Mouse (Mus musculus) liver, embryonic 12.5 days (tissue): ENCODE measurements around the gene Rph3al. TPM values are rescaled to one million over a fixed set of nuclear protein-coding genes. Genes with fewer than 3 reads are reported as not detected.

Experiments used
- ATAC-seq: fragments of 200-750 bp; cut with Nextera tagmentation; 2 replicates; pipeline ENCODE4 v1.8.0; 2017; ENCODE audit warnings: moderate number of reproducible peaks, mild to moderate bottlenecking, moderate library complexity
- H3K27ac ChIP-seq: fragments of 300-500 bp; sonication (generic); 2 replicates; pipeline ENCODE4 v1.5.1; 2016; ENCODE audit warnings: mild to moderate bottlenecking
- H3K27me3 ChIP-seq: fragments of 300-500 bp; sonication (generic); replicated peaks from 2 replicates; pipeline ENCODE4 v1.6.1; 2016; ENCODE audit warnings: mild to moderate bottlenecking, moderate library complexity
- H3K36me3 ChIP-seq: fragments of 300-500 bp; sonication (generic); 2 replicates; pipeline ENCODE4 v1.6.1; 2016; ENCODE audit warnings: mild to moderate bottlenecking, moderate library complexity
- H3K4me1 ChIP-seq: fragments of 300-500 bp; sonication (generic); 2 replicates; pipeline ENCODE4 v1.6.1; 2016
- H3K4me2 ChIP-seq: fragments of 300-500 bp; sonication (generic); 2 replicates; pipeline ENCODE4 v1.6.1; 2016; ENCODE audit warnings: mild to moderate bottlenecking, moderate library complexity
- H3K4me3 ChIP-seq: fragments of 300-500 bp; sonication (generic); 2 replicates; pipeline ENCODE4 v1.5.1; 2016; ENCODE audit warnings: mild to moderate bottlenecking, moderate library complexity
- H3K9ac ChIP-seq: fragments of 300-500 bp; sonication (generic); 2 replicates; pipeline ENCODE4 v1.6.1; 2016; ENCODE audit warnings: mild to moderate bottlenecking, moderate library complexity
- H3K9me3 ChIP-seq: fragments of 300-500 bp; sonication (generic); replicated peaks from 2 replicates; pipeline ENCODE4 v1.6.1; 2016; ENCODE audit warnings: mild to moderate bottlenecking, moderate library complexity
- WGBS: fragments of 180-500 bp; shearing (Covaris S2); methylation state at CpG from one replicate; pipeline ENCODE4 v1.1.7; 2016; ENCODE audit not compliant: insufficient replicate concordance; 5-methylcytosine and 5-hydroxymethylcytosine counted together
- polyA plus RNA-seq: library from polyadenylated mRNA; unstranded; fragments of >200 nt; fragmentation: Nextera tagmentation; extraction: Ambion mirVana; gene quantifications from 2 replicates; pipeline ENCODE4 v1.2.1, GENCODE M21; 2016

Gene Rph3al
- polyA plus RNA-seq, 1 experiment from 2014 or later = 0.57 TPM

GRCm38 (mm10) chr11:75901339-75901738, 36.9 kb downstream of the Rph3al start:
- Histone ChIP-seq H3K9ac (no peak overlapping the region), H3K4me2 (no peak overlapping the region), H3K27ac (no peak overlapping the region), H3K36me3 (no peaks in the 10 kb centered on the region), H3K4me1 (0 out of 2 replicates have a peak, but pooled peaks cover 7% of the 10 kb centered on the region), H3K27me3 (peaks cover 18% of the 10 kb centered on the region; the same call in 1 of the 2 replicates), H3K9me3 (no peaks in the 10 kb centered on the region), H3K4me3 (no peak overlapping the region)
- ATAC-seq = no peak
- whole genome bisulfite sequencing = 63% methylated on average over 6 of the region's 6 CpGs

- H3K4me1 ChIP-seq = 0 out of 2 replicates have a peak, but pooled peaks cover 5% of the 10 kb centered on the region
- peaks cover 18% of the 10 kb centered on the region; the same call in 1 of the 2 replicates for H3K27me3 ChIP-seq
- no peak overlapping the region for H3K9ac ChIP-seq
- no peak for ATAC-seq
- no peaks in the 10 kb centered on the region for H3K36me3 ChIP-seq
- H3K4me3 ChIP-seq = no peak overlapping the region
- no peak overlapping the region for H3K27ac ChIP-seq
- no peaks in the 10 kb centered on the region for H3K9me3 ChIP-seq
- 61% methylated on average over 9 of the region's 9 CpGs for WGBS
- H3K4me2 ChIP-seq = no peak overlapping the region
Measured at GRCm38 (mm10) chr11:75899676-75900075, 38.6 kb downstream of the Rph3al start.

GRCm38 (mm10) chr11:75898532-75898931, 39.7 kb downstream of the Rph3al start:
- Histone ChIP-seq H3K9me3 (no peaks in the 10 kb centered on the region), H3K9ac (no peak overlapping the region), H3K27ac (no peak overlapping the region), H3K36me3 (no peaks in the 10 kb centered on the region), H3K27me3 (peaks cover 18% of the 10 kb centered on the region; the same call in 1 of the 2 replicates), H3K4me1 (no peaks in the 10 kb centered on the region), H3K4me3 (no peak overlapping the region), H3K4me2 (no peak overlapping the region)
- 69% methylated on average over 9 of the region's 9 CpGs for WGBS
- no peak for ATAC-seq

GRCm38 (mm10) chr11:75894791-75895420, 43.3 kb downstream of the Rph3al start:
- H3K4me1 ChIP-seq = no peaks in the 10 kb centered on the region
- no peak overlapping the region for H3K9ac ChIP-seq
- H3K27me3 ChIP-seq = peaks cover 14% of the 10 kb centered on the region; the same call in 1 of the 2 replicates
- no peak overlapping the region for H3K4me3 ChIP-seq
- ATAC-seq = no peak
- no peaks in the 10 kb centered on the region for H3K9me3 ChIP-seq
- H3K36me3 ChIP-seq = no peaks in the 10 kb centered on the region
- H3K27ac ChIP-seq = no peak overlapping the region
- WGBS = 66% methylated on average over 12 of the region's 12 CpGs
- no peak overlapping the region for H3K4me2 ChIP-seq

- Histone ChIP-seq H3K36me3 (no peaks in the 10 kb centered on the region), H3K27ac (no peak overlapping the region), H3K4me2 (no peak overlapping the region), H3K4me1 (no peaks in the 10 kb centered on the region), H3K4me3 (no peak overlapping the region), H3K9ac (no peak overlapping the region), H3K9me3 (no peaks in the 10 kb centered on the region), H3K27me3 (peaks cover 14% of the 10 kb centered on the region)
- no peak for ATAC-seq
- 61% methylated on average over 2 of the region's 2 CpGs for WGBS
Measured at GRCm38 (mm10) chr11:75893956-75894355, 44.3 kb downstream of the Rph3al start.

GRCm38 (mm10) chr11:75887349-75887748, 50.9 kb downstream of the Rph3al start:
- Histone ChIP-seq H3K9me3 (no peaks in the 10 kb centered on the region), H3K27me3 (peaks cover 25% of the 10 kb centered on the region), H3K4me2 (no peak overlapping the region), H3K27ac (no peak overlapping the region), H3K4me3 (no peak overlapping the region), H3K36me3 (no peaks in the 10 kb centered on the region), H3K9ac (no peak overlapping the region), H3K4me1 (no peaks in the 10 kb centered on the region)
- WGBS = 52% methylated on average over 3 of the region's 3 CpGs
- ATAC-seq = no peak

GRCm38 (mm10) chr11:75881234-75881633, 57.0 kb downstream of the Rph3al start:
- no peak for ATAC-seq
- no peak overlapping the region for H3K27ac ChIP-seq
- H3K9ac ChIP-seq = no peak overlapping the region
- H3K4me3 ChIP-seq = no peak overlapping the region
- 32% methylated on average over 3 of the region's 3 CpGs for WGBS
- no peaks in the 10 kb centered on the region for H3K9me3 ChIP-seq
- H3K4me1 ChIP-seq = peaks cover 8% of the 10 kb centered on the region
- H3K27me3 ChIP-seq = 0 out of 2 replicates have a peak, but pooled peaks cover 1% of the 10 kb centered on the region
- no peaks in the 10 kb centered on the region for H3K36me3 ChIP-seq
- H3K4me2 ChIP-seq = no peak overlapping the region

- Histone ChIP-seq H3K4me1 (peaks cover 12% of the 10 kb centered on the region), H3K27ac (no peak overlapping the region), H3K36me3 (no peaks in the 10 kb centered on the region), H3K9ac (no peak overlapping the region), H3K27me3 (no peaks in the 10 kb centered on the region), H3K4me2 (no peak overlapping the region), H3K9me3 (no peaks in the 10 kb centered on the region), H3K4me3 (no peak overlapping the region)
- WGBS = 61% methylated on average over 8 of the region's 8 CpGs
- ATAC-seq = no peak
Measured at GRCm38 (mm10) chr11:75880064-75880463, 58.2 kb downstream of the Rph3al start.

- no peak for ATAC-seq
- no peaks in the 10 kb centered on the region for H3K36me3 ChIP-seq
- no peaks in the 10 kb centered on the region for H3K27me3 ChIP-seq
- no peak overlapping the region for H3K27ac ChIP-seq
- no peak overlapping the region for H3K9ac ChIP-seq
- H3K4me3 ChIP-seq = no peak overlapping the region
- no peaks in the 10 kb centered on the region for H3K9me3 ChIP-seq
- H3K4me2 ChIP-seq = no peak overlapping the region
- 54% methylated on average over 8 of the region's 8 CpGs for WGBS
- H3K4me1 ChIP-seq = peaks cover 12% of the 10 kb centered on the region
Measured at GRCm38 (mm10) chr11:75878460-75878859, 59.8 kb downstream of the Rph3al start.

GRCm38 (mm10) chr11:75876043-75876780, 62.0 kb downstream of the Rph3al start:
- Histone ChIP-seq H3K9ac (no peak overlapping the region), H3K4me3 (no peak overlapping the region), H3K36me3 (no peaks in the 10 kb centered on the region), H3K4me2 (no peak overlapping the region), H3K4me1 (peaks cover 12% of the 10 kb centered on the region), H3K27me3 (peaks cover 7% of the 10 kb centered on the region), H3K9me3 (no peaks in the 10 kb centered on the region), H3K27ac (no peak overlapping the region)
- no peak for ATAC-seq
- WGBS = 26% methylated on average over 14 of the region's 15 CpGs

GRCm38 (mm10) chr11:75871688-75872087, 66.5 kb downstream of the Rph3al start:
- Histone ChIP-seq H3K27me3 (peaks cover 30% of the 10 kb centered on the region), H3K4me2 (no peak overlapping the region), H3K9me3 (no peaks in the 10 kb centered on the region), H3K4me1 (peaks cover 8% of the 10 kb centered on the region), H3K4me3 (no peak overlapping the region), H3K9ac (no peak overlapping the region), H3K27ac (no peak overlapping the region), H3K36me3 (no peaks in the 10 kb centered on the region)
- 77% methylated on average over 1 of the region's 1 CpGs for WGBS
- ATAC-seq = no peak

GRCm38 (mm10) chr11:75870947-75871346, 67.3 kb downstream of the Rph3al start:
- Histone ChIP-seq H3K27me3 (peaks cover 32% of the 10 kb centered on the region), H3K27ac (no peak overlapping the region), H3K36me3 (no peaks in the 10 kb centered on the region), H3K9ac (no peak overlapping the region), H3K9me3 (no peaks in the 10 kb centered on the region), H3K4me3 (no peak overlapping the region), H3K4me2 (no peak overlapping the region), H3K4me1 (peaks cover under 1% of the 10 kb centered on the region; the same call in 1 of the 2 replicates)
- no peak for ATAC-seq
- WGBS = 55% methylated on average over 4 of the region's 4 CpGs
